8 mouse cellular contexts compared by ENCODE assay signal in genomic region chr11:74925577-74926387, GRCm38 (mm10). TPM values are rescaled to one million over a fixed set of nuclear protein-coding genes. Genes with fewer than 3 reads are reported as not detected.
DNase-seq lines count a peak whose midpoint lies in the region; ATAC-seq lines count a peak whose summit lies in the region.

Smg6 (plus strand) TSS chr11:74925823.
Srr (minus strand) TSS chr11:74925948.

- ATAC-seq in megakaryocyte progenitor cell, adult 5-6 weeks (replicated peaks; ENCODE audit: poor library complexity) = peak; percentile 83

- peak; percentile 97 for DNase-seq in adipocyte (ENCODE audit: low spot score)
- DNase-seq in embryo, embryonic 10 days (ENCODE audit: low spot score) = peak; percentile 99
- DNase-seq in gastrocnemius, postnatal 10 days = peak; percentile 93
- peak; percentile 98 for DNase-seq in induced T-regulatory cell, adult 2 months (ENCODE audit: low read depth)
- DNase-seq in left cerebral cortex, adult 9 months (ENCODE audit: low spot score in 2 of 2) = peak; percentile 71 to 87
- peak; percentile 95 for DNase-seq in right cerebral cortex, postnatal 14 days
- DNase-seq in urinary bladder, postnatal 36 days (ENCODE audit: low spot score in 2 of 2) = peak; percentile 83 to 91

RNA-seq across cellular contexts. Expression of gene Smg6, which starts in this region (rescaled TPM):
- total RNA-seq in gastrocnemius, postnatal 10 days (2021) = 10 to 100 TPM; 15.2 to 18.5 TPM
- 15.3 and 23.1 TPM in 2 replicates for total RNA-seq in megakaryocyte progenitor cell, adult 5-6 weeks (2015)
- 29.5 and 32.7 TPM in 2 replicates for total RNA-seq in megakaryocyte progenitor cell, adult 5-6 weeks (2017)

RNA-seq across cellular contexts. Expression of gene Srr, which starts in this region (rescaled TPM):
- total RNA-seq in gastrocnemius, postnatal 10 days (2021) = 10 to 100 TPM; 24.7 to 28.0 TPM
- 5.8 and 6.3 TPM in 2 replicates for total RNA-seq in megakaryocyte progenitor cell, adult 5-6 weeks (2015)
- 4.4 and 6.1 TPM in 2 replicates for total RNA-seq in megakaryocyte progenitor cell, adult 5-6 weeks (2017)

Comparison
In these comparisons a context has a peak if more than half of its experiments do, and no peak if none do; other contexts are left out.
1. Peak in every context shown above with its lines: DNase-seq and ATAC-seq.